Mouse (Mus musculus): ENCODE data around the gene Olfr10.

DNA sequence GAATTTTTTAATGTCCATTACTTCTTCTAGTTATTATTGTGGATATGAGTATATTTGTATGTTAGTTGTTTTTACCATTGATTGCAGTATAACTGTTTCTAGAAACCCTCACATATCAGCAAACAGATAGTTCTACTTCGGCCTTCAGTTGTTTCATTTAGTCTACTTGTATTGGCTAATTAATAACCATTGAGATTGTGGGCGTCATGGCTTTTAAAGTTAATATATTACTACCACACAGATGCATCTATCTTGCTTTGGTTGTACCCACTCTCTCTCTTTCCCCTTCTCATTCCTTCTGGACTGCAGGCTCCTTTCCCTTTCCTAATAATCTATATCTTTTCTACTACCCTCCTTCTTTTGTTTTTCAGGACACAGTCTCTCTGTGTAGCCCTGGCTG, 45.2 kb upstream of the Olfr10 start:
- no peak for TF ChIP-seq CTCF (IDR thresholded peaks at IDR 0.05; ENCODE audit: control insufficient read depth, insufficient read depth, insufficient read length)
- TF ChIP-seq USF1 (IDR thresholded peaks at IDR 0.05; ENCODE audit: low read depth) = no peak
- TF ChIP-seq FOSL1 (IDR thresholded peaks at IDR 0.05; ENCODE audit: insufficient read depth, low read length, poor library complexity, severe bottlenecking) = no peak
